Mouse (Mus musculus): ENCODE data around the gene Lrmp.

The Lrmp gene

DNA sequence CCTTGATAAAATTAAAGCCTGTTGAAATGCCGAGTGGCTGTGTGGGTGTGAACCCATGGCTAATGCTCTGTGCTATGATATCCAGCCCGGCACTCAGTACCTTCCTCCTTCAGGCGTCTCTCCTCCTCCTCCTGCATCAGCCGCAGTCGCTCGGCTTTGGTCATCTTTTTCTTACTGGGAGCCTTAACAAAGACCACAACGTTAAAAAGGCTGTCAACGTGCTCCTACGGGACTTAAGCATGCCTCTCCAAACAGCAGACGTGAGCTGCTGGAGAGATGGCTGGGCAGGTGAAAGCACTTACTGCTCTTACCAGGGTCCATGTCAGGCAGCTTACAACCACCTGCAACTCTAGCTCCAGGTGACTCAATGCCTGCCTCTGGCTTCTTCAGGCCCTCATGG lies 89.7 kb downstream of the Lrmp start:
- DNase-seq (ENCODE audit: low spot score) = no peak

DNA sequence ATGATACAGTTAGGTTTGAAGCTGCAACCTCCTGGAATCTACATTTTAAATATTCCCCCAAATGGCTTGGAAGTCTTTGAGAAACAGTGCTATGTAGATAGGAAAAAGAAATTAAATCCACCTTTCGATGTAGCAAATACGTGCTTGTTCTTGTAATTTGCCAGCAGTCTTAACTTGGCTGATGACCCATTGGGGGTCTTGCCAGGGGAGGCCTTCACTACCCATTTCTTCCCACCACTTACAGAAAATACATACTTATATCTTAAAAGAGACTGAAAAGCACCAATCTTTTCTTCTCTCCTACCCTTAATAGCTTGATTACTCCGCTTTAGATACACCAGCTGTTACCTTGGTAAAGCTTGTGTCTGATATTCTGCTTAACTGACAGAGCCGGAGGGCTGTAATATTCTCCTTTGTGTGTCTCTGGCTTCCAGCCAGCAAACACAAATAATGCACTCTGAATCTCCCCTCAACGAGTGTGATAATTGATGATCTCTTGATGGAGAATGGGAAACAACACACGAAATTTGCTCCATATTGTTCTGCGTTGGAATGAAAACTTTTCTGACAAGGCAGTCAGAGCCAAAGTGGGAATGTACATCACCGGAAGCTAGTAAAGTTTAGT lies 94.7 kb downstream of the Lrmp start:
- no peak for DNase-seq (ENCODE audit: low spot score)

DNA sequence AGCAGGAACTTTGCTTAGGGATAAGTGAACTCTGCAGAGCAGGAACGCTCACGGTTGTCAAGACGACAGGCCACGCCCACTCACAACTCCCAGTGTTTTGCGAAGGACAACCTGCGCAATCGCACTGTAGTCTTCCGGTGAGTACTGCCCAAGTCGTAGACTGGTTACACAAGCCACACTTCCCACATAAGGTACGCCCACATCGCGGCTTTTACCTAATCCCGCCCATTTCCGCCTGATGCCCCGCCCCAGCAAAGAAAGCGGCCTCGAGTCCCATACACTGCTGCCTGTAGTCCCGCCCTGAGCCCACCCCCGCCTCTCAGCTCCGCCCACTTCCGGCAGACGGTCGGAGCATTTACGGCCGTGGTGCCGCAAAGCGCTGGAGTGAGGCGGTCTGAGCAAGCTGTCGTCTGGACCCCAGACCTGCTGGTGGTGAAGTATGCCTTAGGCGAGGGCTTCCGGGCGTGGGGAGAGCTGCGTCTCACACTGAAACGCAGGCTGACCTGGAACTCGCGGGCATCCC lies 95.4 kb downstream of the Lrmp start, which contains the start of the genes Casc1 and Etfrf1:
Gene Casc1, minus strand, starts transcription at position 190 of the 523 bp plus-strand sequence.
Gene Etfrf1, plus strand, starts transcription at position 319 of the 523 bp plus-strand sequence.
- DNase-seq (ENCODE audit: low spot score) = peak; percentile 100

DNA sequence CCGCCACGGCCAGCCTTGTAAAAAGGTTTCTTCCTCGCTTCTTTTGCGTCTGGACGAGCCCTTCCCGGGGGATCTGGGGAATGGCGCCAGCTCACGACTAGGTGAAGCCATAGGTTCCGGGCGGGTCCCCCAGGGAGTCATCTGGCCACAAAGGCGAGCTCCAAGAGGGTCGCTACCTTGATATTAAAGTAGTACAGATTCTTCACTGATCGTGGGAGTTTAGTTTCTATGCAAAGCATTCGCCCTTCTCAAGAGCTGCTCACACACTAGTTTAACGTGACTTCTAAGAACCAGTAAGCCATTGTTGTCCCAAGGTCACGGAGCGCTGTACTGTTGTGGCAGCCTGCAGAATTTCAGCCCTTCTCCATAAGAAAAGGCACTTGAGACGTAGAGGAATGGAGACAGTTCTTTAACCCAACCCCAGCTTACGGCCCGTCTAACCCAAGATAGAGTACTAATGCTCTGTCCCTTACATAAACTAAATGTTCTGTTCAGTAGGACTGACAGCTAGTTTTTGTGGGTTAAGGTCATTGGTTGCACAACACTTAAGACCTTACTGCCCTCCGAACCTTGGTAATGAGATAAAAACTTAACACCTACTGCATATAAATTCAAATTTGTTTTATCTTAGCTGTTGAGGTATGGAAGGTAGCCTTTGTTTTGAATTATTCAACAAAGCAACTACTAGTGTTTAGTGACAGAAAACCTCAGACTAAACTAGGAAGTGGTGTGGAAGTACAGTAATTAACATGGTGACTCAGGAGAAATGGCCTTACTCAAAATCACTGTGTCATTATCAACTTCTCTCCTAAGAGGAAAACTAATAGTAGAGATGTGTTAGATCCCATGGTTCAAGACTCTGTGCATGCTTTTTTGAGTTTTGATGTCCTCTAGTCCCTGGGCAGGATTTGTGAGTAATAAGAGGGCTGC lies 96.2 kb downstream of the Lrmp start:
- no peak for DNase-seq (ENCODE audit: low spot score)

DNA sequence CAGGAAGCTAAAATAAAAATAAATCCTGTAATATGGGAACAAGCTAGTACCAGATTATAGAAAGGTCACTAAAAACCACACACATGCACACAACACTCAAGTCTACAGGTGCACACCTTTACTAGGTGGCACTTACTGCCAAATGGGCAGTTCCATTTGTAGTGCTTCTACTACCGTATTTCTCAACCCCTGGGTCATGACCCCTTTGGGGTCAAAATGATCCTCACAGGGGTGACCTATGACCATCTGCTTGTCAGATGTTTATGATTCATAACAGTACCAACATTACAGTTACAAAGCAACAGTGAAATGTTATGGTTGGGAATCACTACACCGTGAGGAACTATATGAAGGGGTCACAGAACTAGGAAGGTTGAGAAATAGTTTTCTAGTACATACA lies 98.5 kb downstream of the Lrmp start:
- no peak for DNase-seq (ENCODE audit: low spot score)

DNA sequence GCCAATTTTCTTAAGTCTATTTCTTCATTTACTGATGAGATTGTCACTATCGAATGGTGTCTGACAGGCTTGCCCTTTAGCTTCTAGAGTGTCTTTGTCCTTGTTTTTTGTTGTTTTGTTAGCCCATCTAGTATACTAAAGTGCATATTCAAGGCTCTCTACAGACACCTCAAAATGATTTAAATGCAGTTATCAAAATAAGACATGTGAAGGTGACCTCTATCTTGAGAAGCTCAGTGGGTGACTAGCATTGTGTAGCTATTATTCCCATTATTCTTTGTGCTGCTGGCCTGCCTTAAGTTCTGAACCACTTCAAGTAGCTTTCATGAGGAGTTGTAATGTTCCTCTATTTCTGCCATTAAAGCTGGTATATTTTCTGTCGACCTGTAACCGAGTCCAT lies 100.4 kb downstream of the Lrmp start:
- DNase-seq (ENCODE audit: low spot score) = no peak

DNA sequence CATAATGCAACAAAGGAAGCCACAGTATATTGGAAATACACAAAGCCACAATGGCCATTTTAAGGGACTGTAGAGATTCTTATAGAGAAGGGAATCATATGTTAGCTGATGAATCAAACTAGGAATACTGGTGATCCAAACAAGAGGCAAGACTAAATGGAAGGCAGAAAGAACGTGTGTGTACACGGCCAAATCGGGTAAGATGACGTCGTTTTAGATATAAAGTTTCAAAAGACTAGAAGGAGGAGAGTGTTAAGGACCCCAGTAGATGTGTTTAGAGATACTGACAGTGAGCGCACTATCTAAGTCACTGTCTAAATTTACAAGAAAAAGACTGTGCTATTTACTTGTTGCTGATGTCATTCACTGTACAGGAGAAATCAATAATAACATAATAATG lies 108.8 kb downstream of the Lrmp start:
- no peak for DNase-seq (ENCODE audit: low spot score)
